Mouse (Mus musculus): ENCODE measurements around the gene Slc16a10. TPM values are rescaled to one million over a fixed set of nuclear protein-coding genes. Genes with fewer than 3 reads are reported as not detected.

The Slc16a10 gene
- polyA plus RNA-seq, 1 experiment from 2014 or later, result 5.3 TPM

GRCm38 (mm10) chr10:40082668-40083067 lies 59.4 kb downstream of the Slc16a10 start:
- no peak overlapping the region for H3K4me3 ChIP-seq (ENCODE audit: low read depth, low read length)
- TF ChIP-seq CTCF (IDR thresholded peaks at IDR 0.05; ENCODE audit: low read depth), result no peak
- no peaks in the 10 kb centered on the region for H3K36me3 ChIP-seq (ENCODE audit: insufficient read depth)
- 82% methylated on average over 7 of the region's 7 CpGs for WGBS
- no peaks in the 10 kb centered on the region for H3K9me3 ChIP-seq (ENCODE audit: low read depth, low read length)
- DNase-seq (no peak), ATAC-seq (ENCODE audit: insufficient read depth) (no peak)
- no peaks in the 10 kb centered on the region for H3K27me3 ChIP-seq (ENCODE audit: insufficient read depth, low read length)
- H3K4me2 ChIP-seq, result no peak overlapping the region
- H3K9ac ChIP-seq, result no peak overlapping the region
- H3K4me1 ChIP-seq (ENCODE audit: insufficient read depth), result peaks cover 8% of the 10 kb centered on the region
- H3K27ac ChIP-seq (ENCODE audit: low read depth), result no peak overlapping the region

DNA sequence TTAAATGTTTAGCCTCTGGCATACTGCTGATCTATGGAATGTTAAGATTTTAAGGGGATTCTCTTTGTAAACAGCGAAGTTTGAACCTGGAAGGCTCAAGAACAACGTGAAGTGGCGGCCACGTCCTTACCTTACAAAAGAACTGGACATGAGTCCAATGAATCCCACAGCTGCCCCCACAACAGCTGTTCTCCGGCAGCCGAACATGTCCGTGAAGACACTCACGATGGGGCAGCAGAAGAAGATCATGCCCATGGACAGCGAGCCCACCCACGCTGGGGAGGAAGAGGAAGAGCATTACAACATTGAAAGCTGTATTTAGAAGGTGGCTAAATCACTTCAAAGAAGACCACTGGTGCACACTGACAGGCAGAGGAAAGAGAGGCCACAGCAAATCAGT lies 61.5 kb downstream of the Slc16a10 start:
- 32% methylated on average over 10 of the region's 10 CpGs for WGBS
- no peak overlapping the region for H3K27ac ChIP-seq (ENCODE audit: low read depth)

GRCm38 (mm10) chr10:40079256-40079655 lies 62.8 kb downstream of the Slc16a10 start:
- Histone ChIP-seq H3K36me3 (ENCODE audit: insufficient read depth) (no peaks in the 10 kb centered on the region), H3K27ac (ENCODE audit: low read depth) (no peak overlapping the region), H3K9ac (no peak overlapping the region), H3K9me3 (ENCODE audit: low read depth, low read length) (no peaks in the 10 kb centered on the region), H3K4me2 (no peak overlapping the region), H3K27me3 (ENCODE audit: insufficient read depth, low read length) (no peaks in the 10 kb centered on the region), H3K4me1 (ENCODE audit: insufficient read depth) (peaks cover 2% of the 10 kb centered on the region), H3K4me3 (ENCODE audit: low read depth, low read length) (no peak overlapping the region)
- DNase-seq, result no peak
- no peak for ATAC-seq (ENCODE audit: insufficient read depth)
- TF ChIP-seq CTCF (IDR thresholded peaks at IDR 0.05; ENCODE audit: low read depth), result no peak
- 66% methylated on average over 2 of the region's 2 CpGs for WGBS

More for the DNA sequence above, 61.5 kb downstream of the Slc16a10 start:
- ATAC-seq (ENCODE audit: insufficient read depth), result no peak
- TF ChIP-seq CTCF (IDR thresholded peaks at IDR 0.05; ENCODE audit: low read depth), result no peak
- Histone ChIP-seq H3K27me3 (ENCODE audit: insufficient read depth, low read length) (no peaks in the 10 kb centered on the region), H3K36me3 (ENCODE audit: insufficient read depth) (no peaks in the 10 kb centered on the region), H3K9me3 (ENCODE audit: low read depth, low read length) (no peaks in the 10 kb centered on the region), H3K4me1 (ENCODE audit: insufficient read depth) (peaks cover 8% of the 10 kb centered on the region), H3K4me3 (ENCODE audit: low read depth, low read length) (no peak overlapping the region), H3K9ac (no peak overlapping the region), H3K4me2 (no peak overlapping the region)
- DNase-seq, result no peak

- H3K9me3 ChIP-seq (ENCODE audit: low read depth, low read length), result no peaks in the 10 kb centered on the region
- H3K36me3 ChIP-seq (ENCODE audit: insufficient read depth), result no peaks in the 10 kb centered on the region
- ATAC-seq (ENCODE audit: insufficient read depth) (no peak), DNase-seq (no peak)
- no peak overlapping the region for H3K9ac ChIP-seq
- TF ChIP-seq CTCF (IDR thresholded peaks at IDR 0.05; ENCODE audit: low read depth), result no peak
- no peaks in the 10 kb centered on the region for H3K27me3 ChIP-seq (ENCODE audit: insufficient read depth, low read length)
- 60% methylated on average over 6 of the region's 6 CpGs for WGBS
- H3K4me1 ChIP-seq (ENCODE audit: insufficient read depth), result no peaks in the 10 kb centered on the region; the same call in 1 of the 2 replicates
- H3K4me3 ChIP-seq (ENCODE audit: low read depth, low read length), result no peak overlapping the region
- no peak overlapping the region for H3K27ac ChIP-seq (ENCODE audit: low read depth)
- H3K4me2 ChIP-seq, result no peak overlapping the region
Measured at GRCm38 (mm10) chr10:40077960-40078353, 64.1 kb downstream of the Slc16a10 start.

DNA sequence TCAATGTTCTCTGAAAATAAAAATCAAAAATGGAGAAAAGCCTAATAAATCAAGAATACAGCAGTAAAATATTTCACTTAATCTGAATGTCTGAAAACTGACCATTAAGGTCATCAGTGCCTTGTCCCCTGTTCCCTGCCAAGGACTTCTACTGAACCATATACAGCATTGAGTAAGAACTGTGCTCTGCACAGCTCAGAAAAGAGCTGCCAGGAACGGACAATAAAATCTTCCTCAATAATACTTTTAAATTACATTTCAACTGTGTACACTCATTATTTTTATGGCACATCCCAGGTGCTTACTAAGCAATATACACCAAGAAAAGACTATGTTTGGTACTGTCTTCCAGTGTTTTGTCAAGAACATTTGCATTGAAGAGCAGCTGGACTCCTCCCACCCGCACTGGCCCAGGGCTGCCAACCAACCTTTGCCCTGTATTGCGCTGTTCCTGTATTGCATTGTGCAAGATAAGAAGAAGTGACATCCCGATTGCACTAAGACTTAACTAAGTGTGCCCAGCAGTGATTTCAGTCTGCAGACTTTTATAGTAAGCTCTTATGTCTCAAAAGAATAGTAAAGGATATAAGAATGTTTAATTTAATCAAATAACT lies 64.6 kb downstream of the Slc16a10 start:
- DNase-seq (no peak), ATAC-seq (ENCODE audit: insufficient read depth) (no peak)
- no peaks in the 10 kb centered on the region for H3K9me3 ChIP-seq (ENCODE audit: low read depth, low read length)
- H3K36me3 ChIP-seq (ENCODE audit: insufficient read depth), result no peaks in the 10 kb centered on the region
- H3K4me2 ChIP-seq, result no peak overlapping the region
- H3K9ac ChIP-seq, result no peak overlapping the region
- H3K4me3 ChIP-seq (ENCODE audit: low read depth, low read length), result no peak overlapping the region
- H3K4me1 ChIP-seq (ENCODE audit: insufficient read depth), result no peaks in the 10 kb centered on the region; the same call in 1 of the 2 replicates
- no peak overlapping the region for H3K27ac ChIP-seq (ENCODE audit: low read depth)
- WGBS, result 61% methylated on average over 4 of the region's 4 CpGs
- H3K27me3 ChIP-seq (ENCODE audit: insufficient read depth, low read length), result no peaks in the 10 kb centered on the region
- no peak for TF ChIP-seq CTCF (IDR thresholded peaks at IDR 0.05; ENCODE audit: low read depth)

- no peak for TF ChIP-seq CTCF (IDR thresholded peaks at IDR 0.05; ENCODE audit: low read depth)
- Histone ChIP-seq H3K4me1 (ENCODE audit: insufficient read depth) (0 out of 2 replicates have a peak, but pooled peaks cover 4% of the 10 kb centered on the region), H3K4me2 (no peak overlapping the region), H3K27me3 (ENCODE audit: insufficient read depth, low read length) (no peaks in the 10 kb centered on the region), H3K36me3 (ENCODE audit: insufficient read depth) (no peaks in the 10 kb centered on the region), H3K27ac (ENCODE audit: low read depth) (no peak overlapping the region), H3K4me3 (ENCODE audit: low read depth, low read length) (no peak overlapping the region), H3K9me3 (ENCODE audit: low read depth, low read length) (no peaks in the 10 kb centered on the region), H3K9ac (no peak overlapping the region)
- DNase-seq (no peak), ATAC-seq (ENCODE audit: insufficient read depth) (peak; percentile 47; the same call in 1 of the 2 replicates)
- 65% methylated on average over 6 of the region's 6 CpGs for WGBS
Measured at GRCm38 (mm10) chr10:40073608-40074007, 68.5 kb downstream of the Slc16a10 start.

GRCm38 (mm10) chr10:40070684-40071083 lies 71.4 kb downstream of the Slc16a10 start:
- no peaks in the 10 kb centered on the region for H3K27me3 ChIP-seq (ENCODE audit: insufficient read depth, low read length)
- no peak overlapping the region for H3K9ac ChIP-seq
- 0 out of 2 replicates have a peak, but pooled peaks cover 4% of the 10 kb centered on the region for H3K4me1 ChIP-seq (ENCODE audit: insufficient read depth)
- H3K4me3 ChIP-seq (ENCODE audit: low read depth, low read length), result no peak overlapping the region
- DNase-seq (no peak), ATAC-seq (ENCODE audit: insufficient read depth) (no peak)
- no peak overlapping the region for H3K4me2 ChIP-seq
- H3K9me3 ChIP-seq (ENCODE audit: low read depth, low read length), result no peaks in the 10 kb centered on the region
- no peaks in the 10 kb centered on the region for H3K36me3 ChIP-seq (ENCODE audit: insufficient read depth)
- TF ChIP-seq CTCF (IDR thresholded peaks at IDR 0.05; ENCODE audit: low read depth), result no peak
- 65% methylated on average over 9 of the region's 9 CpGs for WGBS
- H3K27ac ChIP-seq (ENCODE audit: low read depth), result no peak overlapping the region
